Mouse (Mus musculus) ES-Bruce4 (cell line): Measurements from ENCODE around the gene Tas2r105. TPM values are rescaled to one million over a fixed set of nuclear protein-coding genes. Genes with fewer than 3 reads are reported as not detected.

Experiments used
- H3K27ac ChIP-seq: 2 replicates; pipeline ENCODE4 v1.5.1; 2012; ENCODE audit warnings: low read length, inconsistent platforms; ENCODE audit not compliant: insufficient read depth
- H3K27me3 ChIP-seq: 2 replicates; pipeline ENCODE4 v1.6.1; 2012; ENCODE audit warnings: mild to moderate bottlenecking, low read length, inconsistent platforms; ENCODE audit not compliant: control insufficient read depth, poor library complexity, insufficient read depth, severe bottlenecking
- H3K36me3 ChIP-seq: 2 replicates; pipeline ENCODE4 v1.6.1; 2012; ENCODE audit warnings: inconsistent platforms, mild to moderate bottlenecking, low read length, moderate library complexity; ENCODE audit not compliant: control insufficient read depth, poor library complexity, insufficient read depth, severe bottlenecking
- H3K4me1 ChIP-seq: one replicate; pipeline ENCODE4 v1.8.1; 2011; ENCODE audit warnings: low read length; ENCODE audit not compliant: control insufficient read depth, insufficient read depth
- H3K4me3 ChIP-seq: 2 replicates; pipeline ENCODE4 v1.5.1; 2011; ENCODE audit warnings: low read depth, mild to moderate bottlenecking, low read length
- H3K9ac ChIP-seq: 2 replicates; pipeline ENCODE4 v1.6.1; 2012; ENCODE audit warnings: low read depth, mild to moderate bottlenecking, inconsistent platforms; ENCODE audit not compliant: poor library complexity, severe bottlenecking
- H3K9me3 ChIP-seq: replicated peaks from 2 replicates; pipeline ENCODE4 v1.6.1; 2012; ENCODE audit warnings: mild to moderate bottlenecking, low read length, inconsistent platforms; ENCODE audit not compliant: control insufficient read depth, poor library complexity, insufficient read depth, severe bottlenecking
- CTCF ChIP-seq: IDR thresholded peaks from one replicate; pipeline ENCODE4 v1.8.1; 2011; ENCODE audit warnings: low read depth, low read length
- EP300 ChIP-seq: IDR thresholded peaks from 2 replicates; pipeline ENCODE4 v1.6.1; 2011; ENCODE audit warnings: low read depth, low read length; ENCODE audit not compliant: insufficient read depth
- POLR2A ChIP-seq: IDR thresholded peaks from one replicate; pipeline ENCODE4 v1.8.1; 2011; ENCODE audit warnings: low read length; ENCODE audit not compliant: insufficient read depth
- polyA plus RNA-seq: library from polyadenylated mRNA; stranded (reverse); fragments of >200 nt; gene quantifications from 2 replicates; pipeline ENCODE4 v1.2.4, GENCODE M21; 2011; ENCODE audit warnings: low read depth; ENCODE audit not compliant: missing spikeins, insufficient read depth, insufficient read length

Tas2r105 gene
- not detected in 2 replicates for polyA plus RNA-seq

DNA sequence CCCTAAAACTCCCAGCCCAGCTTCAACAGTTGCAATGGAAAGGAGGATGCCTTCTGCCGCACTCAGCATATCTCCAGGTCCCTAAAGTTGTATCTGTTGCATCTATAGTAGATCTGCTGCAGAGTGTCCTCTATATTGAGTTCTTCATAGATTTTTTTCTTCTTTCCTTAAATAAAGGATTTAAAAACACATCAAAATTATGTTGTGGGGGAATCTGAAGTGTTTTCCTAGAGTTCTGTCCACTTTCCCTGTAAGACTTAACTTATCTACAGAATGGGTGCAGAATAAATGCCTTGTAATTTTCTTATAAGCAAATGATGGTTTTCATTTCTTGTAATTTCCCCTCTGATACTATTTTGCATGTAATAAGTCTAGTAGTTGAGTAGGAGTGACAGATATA lies at the start of gene Tas2r105:
Tas2r105 (minus strand) TSS at position 101 of the 400 bp plus-strand sequence.
- no peaks in the 10 kb centered on the region for H3K4me1 ChIP-seq
- no peaks in the 10 kb centered on the region for H3K36me3 ChIP-seq
- H3K27me3 ChIP-seq = no peaks in the 10 kb centered on the region
- no peak within 1 kb of the TSS for H3K27ac ChIP-seq
- H3K4me3 ChIP-seq = no peak within 1 kb of the TSS
- H3K9ac ChIP-seq = no peak within 1 kb of the TSS
- TF ChIP-seq POLR2A (no peak), EP300 (no peak), CTCF (no peak)
- no peaks in the 10 kb centered on the region for H3K9me3 ChIP-seq

DNA sequence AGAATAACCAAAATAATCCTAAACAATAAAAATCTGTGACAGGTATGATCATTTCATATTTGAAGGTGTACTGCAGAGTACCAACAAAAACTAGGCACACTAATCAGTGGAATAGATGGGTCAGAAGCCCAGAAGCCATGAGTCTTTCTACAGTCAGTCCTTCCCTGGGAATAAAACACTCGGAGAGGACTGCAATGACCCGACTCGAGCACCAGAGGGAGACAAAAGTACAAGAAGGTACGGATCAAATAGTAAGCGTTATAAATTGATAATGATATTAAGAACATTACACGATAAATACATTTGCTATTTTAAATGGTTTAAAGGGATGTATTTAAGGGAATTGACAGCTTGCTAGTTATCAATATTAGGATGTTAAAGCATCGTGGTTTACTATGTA lies 25.5 kb upstream of the Tas2r105 start:
- Histone ChIP-seq H3K4me3 (no peak overlapping the region), H3K9ac (no peak overlapping the region), H3K4me1 (no peaks in the 10 kb centered on the region), H3K27ac (no peak overlapping the region), H3K27me3 (no peaks in the 10 kb centered on the region), H3K36me3 (no peaks in the 10 kb centered on the region), H3K9me3 (no peaks in the 10 kb centered on the region)
- TF ChIP-seq EP300 (no peak), POLR2A (no peak), CTCF (no peak)

DNA sequence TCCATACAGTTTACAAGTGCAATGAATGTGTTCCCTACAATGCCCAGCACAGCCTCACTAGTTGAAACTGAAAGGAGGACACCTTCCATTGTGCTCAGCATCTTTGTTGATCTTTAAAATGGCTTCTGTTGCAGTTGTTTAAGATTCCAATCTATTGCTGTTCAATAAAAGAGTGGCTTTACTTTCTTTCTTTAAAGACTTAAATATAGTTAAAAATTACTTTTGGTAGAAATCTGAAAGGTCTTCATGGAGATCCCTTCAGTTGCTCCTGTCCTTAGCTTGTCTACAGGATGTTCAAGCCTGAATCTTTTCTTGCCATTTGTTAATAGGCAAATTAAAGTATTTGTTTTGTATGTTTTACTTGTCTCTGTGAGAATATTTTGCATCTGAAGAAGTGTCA lies 2.7 kb upstream of the Tas2r105 start, which contains the start of gene Tas2r114:
Tas2r114 (minus strand) TSS at position 101 of the 400 bp plus-strand sequence.
- Histone ChIP-seq H3K9me3 (no peaks in the 10 kb centered on the region), H3K27me3 (no peaks in the 10 kb centered on the region), H3K9ac (no peak within 1 kb of the TSS), H3K4me1 (no peaks in the 10 kb centered on the region), H3K4me3 (no peak within 1 kb of the TSS), H3K27ac (no peak within 1 kb of the TSS), H3K36me3 (no peaks in the 10 kb centered on the region)
- no peak for TF ChIP-seq CTCF
- no peak for TF ChIP-seq POLR2A
- TF ChIP-seq EP300 = no peak

GRCm38 (mm10) chr6:131685644-131686043 lies 1.7 kb downstream of the Tas2r105 start, which contains the start of gene Tas2r104:
Gene Tas2r104 (minus strand): TSS chr6:131685744.
- no peak within 1 kb of the TSS for H3K4me3 ChIP-seq
- no peaks in the 10 kb centered on the region for H3K36me3 ChIP-seq
- no peaks in the 10 kb centered on the region for H3K27me3 ChIP-seq
- H3K9me3 ChIP-seq = no peaks in the 10 kb centered on the region
- H3K4me1 ChIP-seq = no peaks in the 10 kb centered on the region
- TF ChIP-seq POLR2A (no peak), CTCF (no peak), EP300 (no peak)
- H3K9ac ChIP-seq = no peak within 1 kb of the TSS
- H3K27ac ChIP-seq = no peak within 1 kb of the TSS

- Histone ChIP-seq H3K4me1 (no peaks in the 10 kb centered on the region), H3K27me3 (no peaks in the 10 kb centered on the region), H3K27ac (no peak within 1 kb of the TSS), H3K9me3 (no peaks in the 10 kb centered on the region), H3K36me3 (no peaks in the 10 kb centered on the region), H3K4me3 (no peak within 1 kb of the TSS), H3K9ac (no peak within 1 kb of the TSS)
- TF ChIP-seq POLR2A (no peak), CTCF (no peak), EP300 (no peak)
Measured at GRCm38 (mm10) chr6:131678786-131679185, 8.5 kb downstream of the Tas2r105 start, which contains the start of gene Tas2r106. Gene Tas2r106 (minus strand): TSS chr6:131678886.

GRCm38 (mm10) chr6:131660049-131660448 lies 27.2 kb downstream of the Tas2r105 start, which contains the start of gene Tas2r107:
Gene Tas2r107 (minus strand): TSS chr6:131660149.
- no peak within 1 kb of the TSS for H3K27ac ChIP-seq
- no peaks in the 10 kb centered on the region for H3K27me3 ChIP-seq
- H3K36me3 ChIP-seq = no peaks in the 10 kb centered on the region
- no peak for TF ChIP-seq CTCF
- no peak for TF ChIP-seq EP300
- H3K4me3 ChIP-seq = no peak within 1 kb of the TSS
- no peaks in the 10 kb centered on the region for H3K9me3 ChIP-seq
- H3K4me1 ChIP-seq = no peaks in the 10 kb centered on the region
- H3K9ac ChIP-seq = no peak within 1 kb of the TSS

Other genes with a start within 250 kb of the Tas2r105 start
- gene 5430401F13Rik, start 201.1 kb downstream of the Tas2r105 start, polyA plus RNA-seq = not detected in 2 replicates
- not detected in 2 replicates for gene Gm6619, start 201.1 kb downstream of the Tas2r105 start, polyA plus RNA-seq
- not detected in 2 replicates for gene Tas2r130, start 56.6 kb downstream of the Tas2r105 start, polyA plus RNA-seq
- gene Tas2r107, start 27.3 kb downstream of the Tas2r105 start, polyA plus RNA-seq = not detected in 2 replicates
- not detected in 2 replicates for gene Tas2r106, start 8.6 kb downstream of the Tas2r105 start, polyA plus RNA-seq
- gene Tas2r104, start 1.8 kb downstream of the Tas2r105 start, polyA plus RNA-seq = not detected in 2 replicates
- gene Tas2r114, start 2.6 kb upstream of the Tas2r105 start, polyA plus RNA-seq = not detected in 2 replicates